Mouse (Mus musculus) thymus, adult 2 months (tissue): ENCODE results near the gene Anapc11. TPM values are rescaled to one million over a fixed set of nuclear protein-coding genes. Genes with fewer than 3 reads are reported as not detected.

ENCODE experiments used
- DNase-seq: peaks from one replicate; pipeline ENCODE4 v3.0.0; 2021
- H3K27ac ChIP-seq: fragments of 200-500 bp; 2 replicates; pipeline ENCODE4 v1.5.1; 2012; ENCODE audit warnings: low read length, control low read depth; ENCODE audit not compliant: control insufficient read depth, insufficient read depth
- H3K27me3 ChIP-seq: fragments of 200-500 bp; 2 replicates; pipeline ENCODE4 v1.6.1; 2012; ENCODE audit warnings: mild to moderate bottlenecking, low read length, moderate library complexity, mixed read lengths; ENCODE audit not compliant: control insufficient read depth, insufficient read depth
- H3K36me3 ChIP-seq: fragments of 200-500 bp; 2 replicates; pipeline ENCODE4 v1.6.1; 2012; ENCODE audit warnings: mild to moderate bottlenecking, low read length, moderate library complexity; ENCODE audit not compliant: control insufficient read depth, insufficient read depth
- H3K4me1 ChIP-seq: fragments of 200-500 bp; replicated peaks from 2 replicates; pipeline ENCODE4 v1.6.1; 2012; ENCODE audit warnings: low read length; ENCODE audit not compliant: control insufficient read depth, insufficient read depth
- H3K4me3 ChIP-seq: fragments of 200-500 bp; 2 replicates; pipeline ENCODE4 v1.5.1; 2012; ENCODE audit warnings: mild to moderate bottlenecking, low read length, control low read depth, moderate library complexity; ENCODE audit not compliant: control insufficient read depth, insufficient read depth
- CTCF ChIP-seq: fragments of 200-500 bp; IDR thresholded peaks from 2 replicates; pipeline ENCODE4 v1.5.1; 2012; ENCODE audit warnings: mild to moderate bottlenecking, control low read depth, low read length, moderate library complexity, borderline replicate concordance; ENCODE audit not compliant: control insufficient read depth, poor library complexity, insufficient read depth; ENCODE audit errors: extremely low read depth
- POLR2A ChIP-seq: fragments of 200-500 bp; IDR thresholded peaks from 2 replicates; pipeline ENCODE4 v1.6.1; 2012; ENCODE audit warnings: mild to moderate bottlenecking, low read length, control low read depth, moderate library complexity; ENCODE audit not compliant: control insufficient read depth, poor library complexity, insufficient read depth; ENCODE audit errors: extremely low read depth
- WGBS: fragments of 180-500 bp; shearing (Covaris S2); methylation state at CpG from one replicate; pipeline ENCODE4 v1.1.7; 2018; 5-methylcytosine and 5-hydroxymethylcytosine counted together
- polyA plus RNA-seq: library from polyadenylated mRNA; depleted of rRNA; stranded (reverse); fragments of >200 nt; gene quantifications from 2 replicates; pipeline ENCODE4 v1.2.3, GENCODE M21; 2012

Gene Anapc11
- polyA plus RNA-seq, 1 experiment: 140 TPM

- Histone ChIP-seq H3K36me3 (no peaks in the 10 kb centered on the region), H3K27ac (no peak overlapping the region), H3K4me1 (peaks cover 19% of the 10 kb centered on the region), H3K27me3 (no peaks in the 10 kb centered on the region; the same call in 1 of the 2 replicates), H3K4me3 (no peak overlapping the region)
- WGBS: 91% methylated on average over 9 of the region's 9 CpGs
- TF ChIP-seq POLR2A (no peak), CTCF (no peak)
- DNase-seq: no peak
These were observed 43.0 kb downstream of the Anapc11 start for GRCm38 (mm10) chr11:120641255-120641654.

- Histone ChIP-seq H3K27me3 (no peaks in the 10 kb centered on the region; the same call in 1 of the 2 replicates), H3K4me3 (no peak overlapping the region), H3K4me1 (peaks cover 19% of the 10 kb centered on the region), H3K36me3 (no peaks in the 10 kb centered on the region), H3K27ac (no peak overlapping the region)
- no peak for TF ChIP-seq POLR2A
- TF ChIP-seq CTCF: no peak
- 43% methylated on average over 8 of the region's 8 CpGs for WGBS
- no peak for DNase-seq
These were observed 43.6 kb downstream of the Anapc11 start for GRCm38 (mm10) chr11:120641869-120642268.

DNA sequence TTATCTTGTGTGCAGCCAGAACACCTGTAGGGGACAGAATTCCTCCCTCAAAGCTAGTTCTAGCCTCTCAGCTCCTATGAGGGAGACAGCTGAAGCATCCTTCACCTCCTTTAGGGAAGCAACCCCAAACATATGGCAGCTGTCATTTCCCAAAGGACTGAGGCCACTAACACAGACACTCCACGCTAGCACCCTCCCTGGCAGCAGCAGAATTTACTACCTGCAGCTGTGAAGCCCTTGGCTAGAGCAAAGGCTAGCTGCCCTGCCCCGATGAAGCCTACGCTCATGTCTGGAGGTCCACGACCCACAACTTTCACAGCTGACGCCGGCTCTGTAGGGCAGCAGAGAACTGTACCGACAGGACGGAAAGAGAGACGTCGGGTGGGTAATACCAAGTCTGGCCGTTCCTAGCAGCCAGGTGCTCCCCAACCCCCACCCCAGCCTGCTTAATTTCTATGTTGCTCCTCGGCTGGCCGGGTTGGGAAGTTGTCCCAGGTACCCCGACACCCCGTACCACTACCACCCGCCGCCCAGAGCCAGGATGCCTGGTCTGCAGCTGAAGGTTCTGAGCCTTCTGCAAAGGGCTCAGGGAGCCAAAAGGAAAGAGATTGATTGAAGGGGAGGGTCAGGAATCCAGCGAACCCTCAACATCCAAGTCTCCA, 44.8 kb downstream of the Anapc11 start:
- peaks cover 27% of the 10 kb centered on the region for H3K4me1 ChIP-seq
- no peak overlapping the region for H3K27ac ChIP-seq
- DNase-seq: peak; percentile 34
- TF ChIP-seq POLR2A (no peak), CTCF (no peak)
- no peaks in the 10 kb centered on the region for H3K36me3 ChIP-seq
- H3K4me3 ChIP-seq: peak overlapping the region; percentile 32
- no peaks in the 10 kb centered on the region; the same call in 1 of the 2 replicates for H3K27me3 ChIP-seq
- 2% methylated on average over 18 of the region's 18 CpGs for WGBS

- TF ChIP-seq POLR2A (no peak), CTCF (0 out of 2 replicates have a peak, but pooled peaks have one; percentile 36)
- no peak within 1 kb of the TSS for H3K27ac ChIP-seq
- DNase-seq: peak; percentile 97
- peak within 1 kb of the TSS; percentile 32 for H3K4me3 ChIP-seq
- under 1% methylated on average over 15 of the region's 15 CpGs for WGBS
- peaks cover 30% of the 10 kb centered on the region for H3K4me1 ChIP-seq
- H3K27me3 ChIP-seq: no peaks in the 10 kb centered on the region; the same call in 1 of the 2 replicates
- no peaks in the 10 kb centered on the region for H3K36me3 ChIP-seq
These were observed 45.4 kb downstream of the Anapc11 start, which contains the start of gene Pycr1 for GRCm38 (mm10) chr11:120643601-120643987. Gene Pycr1, minus strand, starts transcription at chr11:120643769.

DNA sequence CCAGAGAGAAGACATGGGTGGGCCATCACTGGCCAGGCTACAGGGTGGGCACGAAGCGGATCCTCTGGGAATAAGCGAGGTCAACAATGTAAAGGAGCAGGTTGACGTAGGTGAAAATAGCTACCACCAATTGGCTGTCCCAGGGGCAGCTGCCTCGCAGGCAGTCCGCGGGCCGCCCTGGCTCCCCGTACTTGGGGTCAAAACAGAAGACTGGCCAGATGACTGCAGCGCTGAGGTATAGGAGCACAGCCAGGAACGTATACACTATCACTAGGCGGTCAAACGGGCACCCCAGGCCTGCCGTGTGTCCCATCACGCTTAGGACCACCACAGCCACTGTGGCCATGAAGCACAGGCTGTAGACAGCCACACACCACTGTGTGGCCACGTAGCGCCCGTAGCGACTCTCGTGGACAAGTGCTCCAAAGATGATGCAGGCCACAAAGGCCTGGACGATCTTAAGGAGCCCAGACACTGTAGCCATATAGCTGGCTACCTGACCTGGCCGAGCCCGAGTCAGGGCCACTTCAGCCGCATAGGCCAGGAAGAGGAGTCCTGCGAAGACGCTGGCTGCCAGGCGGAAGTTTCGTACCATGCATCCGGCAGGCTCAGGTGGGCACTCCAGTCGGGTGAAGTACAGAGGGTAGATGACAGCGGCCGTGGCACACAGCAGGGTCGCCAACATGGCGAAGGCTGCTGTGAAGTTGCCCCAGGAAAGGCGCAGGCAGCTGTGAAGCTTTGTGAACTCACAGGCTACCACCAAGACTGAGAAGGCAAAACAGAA, 49.0 kb downstream of the Anapc11 start:
- Histone ChIP-seq H3K27me3 (no peaks in the 10 kb centered on the region; the same call in 1 of the 2 replicates), H3K27ac (0 out of 2 replicates have a peak overlapping the region, but pooled peaks have one; percentile 26), H3K36me3 (no peaks in the 10 kb centered on the region), H3K4me3 (peak overlapping the region; percentile 46), H3K4me1 (peaks cover 22% of the 10 kb centered on the region)
- 93% methylated on average over 35 of the region's 35 CpGs for WGBS
- DNase-seq: no peak
- TF ChIP-seq CTCF (no peak), POLR2A (no peak)

DNA sequence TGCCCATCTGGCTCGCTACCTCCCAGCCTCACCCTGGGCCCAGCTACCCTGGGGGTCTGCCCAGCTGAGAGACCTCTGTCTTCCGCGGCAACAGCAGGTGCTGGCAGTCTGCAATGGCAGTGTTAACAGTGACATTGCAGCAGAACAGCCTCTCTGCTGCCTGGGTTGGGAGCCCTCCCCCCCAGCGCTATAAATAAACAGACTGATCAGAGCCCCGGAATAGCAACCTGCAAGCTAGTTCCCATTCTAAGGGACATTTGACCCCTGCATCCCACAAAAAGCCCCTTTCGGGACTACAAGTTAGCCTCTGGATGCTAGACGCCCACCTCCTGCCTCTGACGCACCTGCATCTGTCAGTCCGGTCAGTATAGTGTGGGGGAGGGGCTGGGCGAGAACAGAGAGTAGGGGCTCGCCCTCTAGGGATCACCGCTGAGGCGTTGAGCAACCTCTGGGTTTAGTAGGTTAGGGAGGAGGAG, 49.8 kb downstream of the Anapc11 start, which contains the start of gene Myadml2:
Myadml2 (minus strand) TSS at position 158 of the 476 bp plus-strand sequence.
- DNase-seq: peak; percentile 40
- Histone ChIP-seq H3K36me3 (no peaks in the 10 kb centered on the region), H3K4me1 (peaks cover 14% of the 10 kb centered on the region), H3K4me3 (peak within 1 kb of the TSS; percentile 46), H3K27ac (0 out of 2 replicates have a peak within 1 kb of the TSS, but pooled peaks have one; percentile 34), H3K27me3 (no peaks in the 10 kb centered on the region)
- WGBS: 5% methylated on average over 13 of the region's 13 CpGs
- TF ChIP-seq POLR2A (no peak), CTCF (no peak)
